Comparison of ENCODE assay signal across 13 mouse cellular contexts in the genomic region with DNA sequence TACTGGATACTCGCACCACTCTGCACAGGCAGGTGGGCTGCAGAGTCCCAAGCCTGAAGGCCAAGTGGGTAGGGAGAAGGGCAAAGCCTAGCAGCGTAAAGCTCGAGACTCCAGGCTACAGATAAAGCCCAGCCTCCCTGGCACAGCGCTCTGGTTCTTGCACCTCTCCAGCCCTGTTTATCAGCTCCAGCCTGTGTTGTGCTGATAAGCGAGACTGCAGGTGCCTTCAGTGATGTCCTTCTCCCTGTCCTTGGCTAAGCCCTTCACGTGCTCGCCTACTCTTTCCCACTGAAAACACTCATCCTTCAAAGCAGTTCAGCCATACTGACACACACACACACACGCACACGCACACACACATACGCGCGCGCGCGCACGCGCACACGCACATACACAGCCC. TPM values are rescaled to one million over a fixed set of nuclear protein-coding genes. Genes with fewer than 3 reads are reported as not detected.
DNase-seq lines count a peak whose midpoint lies in the region; ATAC-seq lines count a peak whose summit lies in the region.
"Had no signal": no experiment of that assay in that cellular context is flagged by ENCODE, and none has a peak within 500 bp of the region (broad histone marks: within the 10 kb centered on the region; RNA-seq: fewer than 3 reads in every experiment).

No protein-coding gene starts in this region.

- H3K9me3 ChIP-seq in heart, embryonic 15.5 days (replicated peaks), result no peaks in the 10 kb centered on the region
- no peaks in the 10 kb centered on the region for H3K9me3 ChIP-seq in liver, embryonic 15.5 days (replicated peaks)
- H3K9me3 ChIP-seq in kidney, embryonic 16.5 days (ENCODE audit: low read length), result no peaks in the 10 kb centered on the region
- H3K9me3 ChIP-seq: forebrain, embryonic 13.5 days had no signal

- peak; percentile 61 for DNase-seq in ovary, postnatal 36 days (ENCODE audit: low spot score)
- DNase-seq in ovary, postnatal 14 days (ENCODE audit: low spot score), result no peak
- no peak for DNase-seq in retina, postnatal 1 day
- no peak for DNase-seq in left cerebral cortex, postnatal 10 days (ENCODE audit: extremely low spot score in 1 of 2, low spot score in 2 of 2)
- no peak for DNase-seq in left cerebral cortex, adult 8-10 months (ENCODE audit: low spot score in 2 of 2)
- DNase-seq: adrenal gland, adult 8-10 months; midbrain, embryonic 14.5 days; thymus, adult 18-20 months had no signal

- peaks cover 15% of the 10 kb centered on the region for H3K4me1 ChIP-seq in heart, embryonic 15.5 days (replicated peaks)
- H3K4me1 ChIP-seq in liver, embryonic 15.5 days (replicated peaks), result peaks cover 23% of the 10 kb centered on the region
- no peaks in the 10 kb centered on the region for H3K4me1 ChIP-seq in kidney, embryonic 16.5 days (ENCODE audit: insufficient read depth, low read length)
- H3K4me1 ChIP-seq: forebrain, embryonic 13.5 days had no signal

- H3K27me3 ChIP-seq in heart, embryonic 15.5 days, result no peaks in the 10 kb centered on the region
- H3K27me3 ChIP-seq in liver, embryonic 15.5 days, result peaks cover 6% of the 10 kb centered on the region
- H3K27me3 ChIP-seq in kidney, embryonic 16.5 days (ENCODE audit: insufficient read depth, low read length), result no peaks in the 10 kb centered on the region
- H3K27me3 ChIP-seq: forebrain, embryonic 13.5 days had no signal

- peak; percentile 59 for ATAC-seq in heart, embryonic 15.5 days (replicated peaks; ENCODE audit: insufficient number of reproducible peaks, insufficient read depth, low FRiP score, low read depth)
- ATAC-seq in liver, embryonic 15.5 days (ENCODE audit: insufficient read depth), result peak; percentile 97
- ATAC-seq in kidney, embryonic 16.5 days (ENCODE audit: low FRiP score, low TSS enrichment), result no peak
- ATAC-seq: forebrain, embryonic 13.5 days had no signal

- peak overlapping the region; percentile 78 for H3K27ac ChIP-seq in heart, embryonic 15.5 days
- peak overlapping the region; percentile 45; the same call in 1 of the 2 replicates for H3K27ac ChIP-seq in liver, embryonic 15.5 days (replicated peaks)
- no peak overlapping the region for H3K27ac ChIP-seq in kidney, embryonic 16.5 days (ENCODE audit: low read length)
- H3K27ac ChIP-seq: forebrain, embryonic 13.5 days had no signal

- intact Hi-C loops in left cerebral cortex, postnatal 10 days (cut with DNase I), result no loop called here

- H3K9ac ChIP-seq in heart, embryonic 15.5 days, result no peak overlapping the region
- no peak overlapping the region for H3K9ac ChIP-seq in liver, embryonic 15.5 days
- H3K9ac ChIP-seq in kidney, embryonic 16.5 days (replicated peaks; ENCODE audit: low read length), result no peak overlapping the region
- H3K9ac ChIP-seq: forebrain, embryonic 13.5 days had no signal

- peak overlapping the region; percentile 26 for H3K4me2 ChIP-seq in heart, embryonic 15.5 days
- peak overlapping the region; percentile 37 for H3K4me2 ChIP-seq in liver, embryonic 15.5 days
- H3K4me2 ChIP-seq in kidney, embryonic 16.5 days (replicated peaks; ENCODE audit: low read depth, low read length), result no peak overlapping the region
- H3K4me2 ChIP-seq: forebrain, embryonic 13.5 days had no signal

- H3K36me3 ChIP-seq in heart, embryonic 15.5 days, result peaks cover 6% of the 10 kb centered on the region; the same call in 1 of the 2 replicates
- H3K36me3 ChIP-seq in liver, embryonic 15.5 days (replicated peaks), result no peaks in the 10 kb centered on the region
- no peaks in the 10 kb centered on the region for H3K36me3 ChIP-seq in kidney, embryonic 16.5 days (ENCODE audit: insufficient read depth, low read length)

- 64% methylated on average over 18 of the region's 18 CpGs for WGBS in heart, embryonic 15.5 days
- 57% methylated on average over 18 of the region's 18 CpGs for WGBS in liver, embryonic 15.5 days (ENCODE audit: insufficient replicate concordance)
- 92% methylated on average over 18 of the region's 18 CpGs for WGBS in kidney, embryonic 16.5 days

- no peak overlapping the region for H3K4me3 ChIP-seq in heart, embryonic 15.5 days
- no peak overlapping the region for H3K4me3 ChIP-seq in liver, embryonic 15.5 days (replicated peaks)
- no peak overlapping the region for H3K4me3 ChIP-seq in kidney, embryonic 16.5 days (ENCODE audit: low read length)
- H3K4me3 ChIP-seq: forebrain, embryonic 13.5 days had no signal

RNA-seq across cellular contexts. Expression of a gene that starts 51.9 kb away (rescaled TPM):
- polyA plus RNA-seq in heart, embryonic 15.5 days (2015; fragmentation: Nextera tagmentation; extraction: Ambion mirVana), result 0.08 TPM in 1 of 2 replicates, not detected in the other
- polyA plus RNA-seq in liver, embryonic 15.5 days (2015; fragmentation: Nextera tagmentation; extraction: Ambion mirVana), result 0.06 TPM in 1 of 2 replicates, not detected in the other
- 1 to 10 TPM; 4.1 to 5.1 TPM for total RNA-seq in left cerebral cortex, postnatal 10 days (2021)
- 1.7 and 1.8 TPM in 2 replicates for polyA plus RNA-seq in kidney, embryonic 16.5 days (2015; fragmentation: Nextera tagmentation; extraction: Ambion mirVana)
- 10 to 100 TPM; 23.8 to 26.2 (median 24.8) TPM for total RNA-seq in left cerebral cortex, adult 8-10 months (2022)
- total RNA-seq: hematopoietic stem cell, adult 5-6 weeks had no signal
- polyA plus RNA-seq: forebrain, embryonic 13.5 days had no signal
